Mouse (Mus musculus): ENCODE data around the gene Arsg.

DNA sequence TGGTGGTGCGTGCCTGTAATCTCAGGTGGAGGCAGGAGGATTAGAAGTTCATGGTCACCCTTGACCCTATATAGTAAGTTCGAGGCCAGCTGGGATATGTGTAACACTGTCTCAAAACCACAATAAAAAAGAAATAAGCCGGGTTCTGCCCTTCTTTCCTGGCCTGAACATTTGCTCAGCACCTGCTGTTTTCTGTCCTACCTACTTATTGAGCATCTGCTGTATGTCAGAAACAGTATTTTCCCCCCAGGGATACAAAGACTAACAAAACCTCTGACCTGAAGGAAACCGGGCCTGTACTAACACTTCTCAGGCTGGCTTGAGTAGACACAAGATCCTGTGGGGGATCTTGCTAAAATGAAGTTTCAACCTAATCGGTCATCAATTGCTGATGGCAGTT, 63.8 kb downstream of the Arsg start:
- TF ChIP-seq POLR2A (IDR thresholded peaks at IDR 0.05; ENCODE audit: insufficient read length, low read depth) (no peak), MAX (IDR thresholded peaks at IDR 0.05; ENCODE audit: low read depth) (no peak), TCF12 (IDR thresholded peaks at IDR 0.05; ENCODE audit: insufficient read depth, poor library complexity, severe bottlenecking) (no peak), USF1 (IDR thresholded peaks at IDR 0.05; ENCODE audit: low read depth) (no peak)
